Mouse (Mus musculus) adrenal gland, postnatal 36 days (tissue): ENCODE measurements around the gene Osbpl3. TPM values are rescaled to one million over a fixed set of nuclear protein-coding genes. Genes with fewer than 3 reads are reported as not detected.

Experiments
- DNase-seq, 2 experiments: peaks; one replicate each; pipeline ENCODE4 v3.0.0; 2021; ENCODE audit warnings: mixed read lengths in 1 of 2
- total RNA-seq, 2 experiments: library from RNA; stranded (reverse); gene quantifications; 2 replicates each; pipeline ENCODE4 v1.2.3; 2021

Gene Osbpl3
- total RNA-seq, 2 experiments from 2014 or later, result 64.3 to 73.1 TPM

DNA sequence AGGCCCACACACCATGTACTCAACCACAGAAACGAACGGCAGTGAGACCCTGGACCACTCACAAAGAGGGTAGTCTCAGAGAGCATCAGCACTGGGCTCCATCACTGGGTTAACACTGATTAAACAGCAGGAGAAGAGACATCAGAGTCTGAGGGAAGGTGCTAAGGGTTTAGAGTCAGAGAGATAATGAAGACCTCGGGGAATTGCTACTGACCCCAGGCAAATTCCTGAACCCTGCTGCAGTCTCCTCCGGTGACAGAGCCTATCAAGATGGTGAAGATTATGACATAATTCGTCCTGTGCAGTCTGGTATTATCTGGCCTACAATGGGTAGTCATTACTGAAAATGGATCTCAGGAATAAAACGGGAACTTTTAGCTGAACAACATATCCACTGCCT lies 2.4 kb downstream of the Osbpl3 start:
- no peak for DNase-seq

DNA sequence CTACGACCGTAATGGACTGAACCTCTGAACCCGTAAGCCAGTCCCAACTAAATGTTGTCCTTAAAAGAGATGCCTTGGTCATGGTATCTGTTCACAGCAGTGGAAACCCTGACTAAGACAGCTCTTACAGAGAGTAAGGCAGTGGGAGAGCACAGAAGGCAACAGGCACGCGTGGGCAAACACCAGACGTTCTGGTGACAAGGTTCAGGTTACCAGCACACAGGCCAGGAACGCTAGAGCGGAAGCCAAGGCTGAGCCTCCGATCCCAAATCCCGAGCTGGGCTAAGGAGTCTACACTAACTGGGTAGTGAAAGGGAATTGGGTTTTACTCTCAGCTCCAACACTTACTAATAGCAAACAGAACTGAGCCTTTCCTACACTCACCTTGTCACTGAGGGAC lies 3.8 kb downstream of the Osbpl3 start:
- DNase-seq, result no peak

DNA sequence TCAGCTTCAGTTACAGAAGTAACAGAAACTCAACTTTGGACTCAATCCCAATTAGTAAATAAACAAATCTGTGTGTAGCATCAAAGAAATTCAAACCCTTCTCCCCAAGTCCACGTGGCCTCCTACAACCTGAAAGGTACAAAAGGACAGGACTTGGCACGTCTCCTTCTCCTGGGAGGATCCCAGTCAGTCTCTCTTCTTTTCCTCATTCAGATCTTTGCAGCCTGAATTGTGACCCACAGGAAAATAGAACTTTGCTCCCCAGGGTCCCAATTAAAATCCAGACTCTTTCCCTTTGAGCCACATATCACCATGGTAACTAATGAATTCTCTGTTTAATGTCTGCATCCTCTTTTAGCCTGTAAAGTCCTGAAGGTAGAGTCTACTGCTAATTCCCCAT lies 10.4 kb downstream of the Osbpl3 start:
- DNase-seq, result no peak

- DNase-seq, result peak in 1 of 2 experiments; percentile 15
Measured at GRCm38 (mm10) chr6:50440966-50441862, 14.8 kb downstream of the Osbpl3 start.

GRCm38 (mm10) chr6:50440197-50440596 lies 15.8 kb downstream of the Osbpl3 start:
- no peak for DNase-seq

DNA sequence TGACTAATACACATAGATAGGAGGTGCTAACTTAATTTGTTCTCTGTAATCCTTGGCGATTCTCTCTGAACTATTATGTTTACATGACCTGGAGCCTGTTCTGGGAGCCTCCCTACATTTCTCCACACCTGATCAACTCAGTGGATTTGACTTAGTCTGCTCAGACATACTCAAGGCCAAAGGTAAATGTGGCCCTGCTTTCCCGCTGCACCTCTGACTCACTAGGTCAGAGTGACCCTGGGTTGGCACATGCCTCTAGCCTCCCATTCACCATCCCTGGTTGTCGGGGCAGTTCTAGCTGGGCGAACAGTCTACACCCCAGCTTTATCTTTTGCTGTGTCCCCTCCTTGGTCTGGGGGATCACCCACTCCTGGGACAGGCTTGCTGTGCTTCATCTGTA lies 17.1 kb downstream of the Osbpl3 start:
- peak; percentile 50 to 56 for DNase-seq

- peak in 1 of 2 experiments; percentile 18 for DNase-seq
Measured at GRCm38 (mm10) chr6:50437815-50438214, 18.2 kb downstream of the Osbpl3 start.

DNA sequence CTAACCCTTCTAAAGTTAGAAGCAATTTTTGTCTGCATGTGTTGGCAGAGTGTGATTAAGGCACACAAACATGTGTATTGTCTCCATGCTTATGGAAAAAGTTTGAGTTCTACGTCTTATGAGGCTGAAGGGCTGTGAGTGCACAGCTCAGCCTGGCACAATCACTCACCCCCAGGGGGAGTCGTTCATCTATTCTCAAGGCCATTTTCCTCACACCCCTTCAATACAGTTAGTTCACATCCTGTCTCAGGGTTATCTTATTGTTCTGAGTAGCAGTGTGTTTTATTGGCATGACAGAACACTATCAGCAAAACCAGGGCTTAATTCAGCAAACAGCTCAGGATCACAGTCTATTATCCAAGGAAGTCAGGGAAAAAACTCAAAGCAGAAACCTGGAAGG lies 19.3 kb downstream of the Osbpl3 start:
- DNase-seq, result peak in 1 of 2 experiments; percentile 19

GRCm38 (mm10) chr6:50432491-50432890 lies 23.5 kb downstream of the Osbpl3 start:
- DNase-seq, result no peak

- DNase-seq, result no peak
Measured at GRCm38 (mm10) chr6:50429299-50429698, 26.7 kb downstream of the Osbpl3 start.

DNA sequence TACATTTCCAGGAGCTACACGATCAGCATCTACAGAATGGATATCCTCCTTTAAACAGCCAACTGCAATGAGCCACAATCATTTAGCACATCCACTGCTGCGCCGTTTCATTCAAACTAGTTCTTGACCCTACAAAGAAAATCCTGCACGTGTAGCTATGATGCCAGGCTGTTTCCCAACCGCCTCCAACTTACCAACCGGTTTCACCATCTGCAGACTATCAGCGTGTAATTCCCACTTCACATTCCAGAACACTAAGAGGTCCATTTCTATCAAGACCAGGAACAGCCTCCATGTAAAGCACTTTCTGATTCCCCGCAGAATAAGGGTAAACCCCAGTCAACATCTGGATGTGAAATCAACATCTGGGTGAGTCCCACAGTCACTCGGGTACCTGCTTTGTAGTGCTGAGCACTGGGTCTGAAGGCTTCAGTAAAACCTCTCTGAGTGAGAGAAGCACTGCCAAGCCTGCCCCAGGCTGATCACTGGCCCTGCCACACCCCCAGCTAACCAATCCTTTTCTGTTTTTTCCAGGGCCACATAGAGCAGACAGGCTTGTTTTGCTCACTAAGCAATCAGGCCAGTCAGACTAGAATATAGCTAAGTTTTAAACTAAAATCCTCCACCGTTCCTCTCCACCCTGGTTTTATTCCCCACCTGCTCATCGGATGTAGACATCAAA lies 28.8 kb downstream of the Osbpl3 start:
- peak in 1 of 2 experiments; percentile 16 for DNase-seq

DNA sequence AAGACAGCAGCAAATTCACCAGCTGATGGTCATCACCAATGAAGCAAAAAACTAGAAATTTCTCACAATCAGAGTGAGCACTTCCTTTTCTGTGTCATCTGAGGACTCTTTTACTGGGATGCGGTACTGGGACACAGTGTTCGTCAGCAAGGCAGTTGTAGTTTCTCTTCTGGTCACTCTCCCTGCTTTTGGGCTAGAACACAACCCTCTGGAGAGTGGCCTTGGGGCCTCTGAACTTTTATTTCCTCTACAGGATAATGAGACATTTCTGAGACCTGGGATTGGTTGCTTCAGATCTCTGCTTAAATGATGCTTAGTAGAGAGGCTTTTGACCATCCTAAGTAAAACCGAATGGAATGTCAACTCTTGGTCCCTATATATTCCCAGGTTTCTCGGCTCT lies 29.4 kb downstream of the Osbpl3 start:
- peak in 1 of 2 experiments; percentile 15 for DNase-seq

DNA sequence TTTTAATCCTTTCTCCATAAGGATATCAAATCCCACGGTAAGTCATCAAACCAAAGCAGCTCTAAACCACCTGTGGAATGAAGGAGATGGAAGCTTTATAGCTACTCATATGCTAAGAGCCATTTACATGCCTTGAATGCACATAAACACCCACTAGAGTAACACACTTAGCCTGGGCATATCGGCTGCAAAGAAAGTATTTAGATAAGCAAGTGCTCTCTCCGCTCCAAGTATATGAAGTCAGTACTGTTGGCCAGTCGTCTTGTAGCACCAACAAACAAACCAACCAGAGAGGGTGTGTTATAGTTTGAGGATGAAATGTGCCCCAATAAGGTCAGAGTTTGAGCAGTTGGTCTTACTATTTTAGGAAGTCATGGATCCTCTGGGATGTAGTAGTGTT lies 31.7 kb downstream of the Osbpl3 start:
- no peak for DNase-seq

- no peak for DNase-seq
Measured at GRCm38 (mm10) chr6:50420413-50420812, 35.6 kb downstream of the Osbpl3 start.

DNA sequence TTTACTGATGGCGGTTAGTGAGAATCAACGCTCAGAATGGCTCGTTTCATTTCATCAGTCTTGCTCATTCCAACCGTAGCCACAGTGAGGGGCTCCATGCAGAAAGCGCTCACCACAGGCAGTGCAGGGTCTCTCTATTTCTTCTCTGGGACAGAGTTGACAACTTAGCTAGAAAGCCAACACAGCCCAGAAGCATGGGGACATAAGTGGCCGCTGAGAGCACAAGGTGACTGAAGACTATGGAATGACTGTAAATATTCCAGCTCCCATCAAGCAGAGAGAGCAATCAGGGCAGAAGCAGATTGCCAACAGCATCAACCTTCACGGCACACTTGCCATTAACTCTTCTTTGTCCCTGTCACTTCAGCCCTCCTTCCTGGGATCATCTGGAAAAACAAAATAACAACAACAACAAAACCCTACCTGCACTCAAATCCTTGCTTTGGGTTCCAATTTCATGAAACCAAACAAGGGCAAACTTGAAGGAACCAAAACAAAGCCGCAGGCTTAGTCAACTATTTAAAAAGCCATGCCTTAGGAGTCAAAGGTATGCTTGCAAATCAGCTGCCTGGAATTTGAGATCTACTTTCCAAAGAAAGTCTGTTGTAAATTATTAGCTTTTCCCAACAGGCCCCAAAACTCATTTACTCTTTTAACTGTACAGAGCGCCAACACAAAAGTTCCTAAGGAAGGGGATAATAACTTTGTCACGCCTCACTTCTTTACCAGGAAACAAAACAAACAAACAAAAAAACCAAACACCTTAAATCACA lies 36.3 kb downstream of the Osbpl3 start:
- no peak for DNase-seq

- no peak for DNase-seq
Measured at GRCm38 (mm10) chr6:50418951-50419350, 37.0 kb downstream of the Osbpl3 start.

DNA sequence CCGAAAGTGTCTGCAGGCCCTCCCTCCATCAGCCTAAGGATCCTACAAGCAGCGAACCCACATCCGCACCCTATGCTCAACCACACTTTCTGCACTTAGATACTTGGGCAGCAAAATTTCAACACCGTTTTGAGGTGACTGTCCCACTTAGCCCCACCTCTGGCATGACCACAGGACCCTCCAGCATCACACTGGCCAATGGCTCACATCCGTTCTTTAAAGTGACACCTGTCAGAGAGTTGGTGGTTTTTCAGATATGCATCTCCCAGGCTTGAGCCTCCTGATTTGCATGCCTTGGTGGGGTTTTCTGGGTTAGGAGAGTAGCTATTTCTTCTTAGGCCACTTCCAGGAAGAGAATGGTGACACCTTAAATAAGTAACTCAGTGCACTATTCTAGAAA lies 39.1 kb downstream of the Osbpl3 start:
- no peak for DNase-seq

DNA sequence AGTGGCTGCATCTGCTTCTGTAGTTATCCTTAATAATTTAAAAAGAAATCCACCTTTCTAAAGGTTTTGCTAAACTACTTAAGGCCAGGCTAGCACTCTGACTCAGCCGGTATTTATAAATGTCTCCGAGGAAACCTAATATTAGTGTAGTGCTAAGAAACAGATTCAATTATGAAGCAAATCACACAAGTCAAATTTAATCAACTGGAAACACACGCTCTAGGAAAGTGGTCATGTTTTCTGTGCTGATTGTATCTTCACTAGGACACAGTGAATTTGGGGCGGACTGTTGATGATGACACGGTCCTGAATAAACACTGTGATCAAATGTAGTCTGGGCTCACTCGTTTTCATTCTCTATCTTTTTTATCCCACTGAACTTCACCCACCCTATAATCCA lies 40.6 kb downstream of the Osbpl3 start:
- DNase-seq, result no peak

DNA sequence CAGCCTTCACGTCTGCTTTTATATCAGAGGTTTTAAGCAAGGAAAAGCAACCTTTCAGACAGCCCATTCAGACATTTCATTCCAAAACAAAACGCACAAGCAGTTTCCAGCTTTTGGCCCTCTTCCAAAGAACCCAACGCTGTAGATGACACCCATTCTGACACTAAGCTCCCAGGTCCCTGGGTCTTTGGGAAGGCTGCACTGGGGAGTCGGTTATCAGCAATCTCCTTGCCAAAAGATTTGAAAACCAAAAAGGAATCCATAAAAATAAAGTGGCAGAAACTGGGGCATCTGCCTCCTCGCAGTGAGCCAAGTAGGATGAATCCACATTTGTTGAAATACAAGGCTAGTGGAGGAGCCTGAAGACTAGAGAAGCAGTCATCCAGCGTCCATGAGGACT lies 41.5 kb downstream of the Osbpl3 start:
- DNase-seq, result peak in 1 of 2 experiments; percentile 44

DNA sequence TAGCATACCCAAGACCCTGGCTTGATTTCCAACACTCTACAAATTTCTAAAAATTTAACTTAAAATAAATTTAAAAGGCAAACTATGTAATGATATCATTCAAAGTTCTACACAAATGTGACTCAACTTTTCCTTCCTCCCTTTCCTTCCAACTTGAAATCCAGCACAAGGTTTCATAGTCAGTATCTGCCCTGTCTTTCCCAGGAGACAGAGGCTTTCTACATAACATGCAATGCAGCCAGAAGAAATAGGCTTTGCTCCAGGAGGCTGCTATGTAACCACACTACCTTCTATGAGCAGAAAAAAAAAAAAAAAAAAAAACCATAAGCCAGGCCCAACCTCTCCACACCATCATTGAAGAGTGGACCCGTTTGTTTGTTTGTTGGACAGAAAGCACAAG lies 42.6 kb downstream of the Osbpl3 start:
- no peak for DNase-seq

GRCm38 (mm10) chr6:50412174-50412573 lies 43.8 kb downstream of the Osbpl3 start:
- peak; percentile 47 to 58 for DNase-seq

GRCm38 (mm10) chr6:50404698-50405097 lies 51.3 kb downstream of the Osbpl3 start:
- peak; percentile 70 to 74 for DNase-seq

GRCm38 (mm10) chr6:50403524-50403923 lies 52.5 kb downstream of the Osbpl3 start:
- no peak for DNase-seq
